Mouse (Mus musculus) inflammation-experienced regulatory T-cells, adult 16 weeks (primary cell): Measurements from ENCODE around the gene Mapk14. TPM values are rescaled to one million over a fixed set of nuclear protein-coding genes. Genes with fewer than 3 reads are reported as not detected.

Source experiments
- polyA plus RNA-seq: library from polyadenylated mRNA; unstranded; fragments of 100-300 nt; shearing (Covaris generic); gene quantifications from one replicate; pipeline ENCODE4 v1.2.1, GENCODE M21; 2017

The Mapk14 gene
- 18.1 TPM for polyA plus RNA-seq

GRCm38 (mm10) chr17:28690776-28691686, at the start of gene Mapk14:
Gene Mapk14 (plus strand): TSS chr17:28691329.

GRCm38 (mm10) chr17:28689586-28690283, 1.4 kb upstream of the Mapk14 start, which contains the start of gene Slc26a8:
Gene Slc26a8 (minus strand): TSS chr17:28690233.

GRCm38 (mm10) chr17:28725783-28726182, 34.7 kb downstream of the Mapk14 start, which contains the start of gene AC170998.1:
Gene AC170998.1 (plus strand): TSS chr17:28726083.

GRCm38 (mm10) chr17:28769121-28769874, 78.2 kb downstream of the Mapk14 start, which contains the start of gene Mapk13:
Gene Mapk13 (plus strand): TSS chr17:28769297.

Other genes starting within 250 kb of the Mapk14 start
- gene Fkbp5, start 173.8 kb upstream of the Mapk14 start, polyA plus RNA-seq = 10.3 TPM
- gene Armc12, start 160.5 kb upstream of the Mapk14 start, polyA plus RNA-seq = not detected
- not detected for gene Clpsl2, start 141.9 kb upstream of the Mapk14 start, polyA plus RNA-seq
- not detected for gene Clps, start 130.6 kb upstream of the Mapk14 start, polyA plus RNA-seq
- gene Lhfpl5, start 115.7 kb upstream of the Mapk14 start, polyA plus RNA-seq = 1.00 TPM
- 218 TPM for gene Srpk1, start 68.6 kb upstream of the Mapk14 start, polyA plus RNA-seq
- 0.49 TPM for gene Slc26a8, start 1.1 kb upstream of the Mapk14 start, polyA plus RNA-seq
- gene AC170998.1, start 34.8 kb downstream of the Mapk14 start, polyA plus RNA-seq = 5.8 TPM
- not detected for gene Mapk13, start 78.0 kb downstream of the Mapk14 start, polyA plus RNA-seq
- gene Brpf3, start 109.8 kb downstream of the Mapk14 start, polyA plus RNA-seq = 2.5 TPM
- gene Pnpla1, start 167.1 kb downstream of the Mapk14 start, polyA plus RNA-seq = not detected
- 3.5 TPM for gene 4930539E08Rik, start 224.0 kb downstream of the Mapk14 start, polyA plus RNA-seq